Mouse (Mus musculus): ENCODE measurements around the gene Gm20441. TPM values are rescaled to one million over a fixed set of nuclear protein-coding genes. Genes with fewer than 3 reads are reported as not detected.

Gene Gm20441
- polyA plus RNA-seq, 1 experiment from 2014 or later = not detected

- CTCF ChIA-PET = interaction anchor here (0.6 to 1.9 kb wide), 9 partner anchors 11 to 187 kb away, joined by 3 to 11 read pairs (median 5); no protein-coding TSS in a partner anchor
- POLR2A ChIA-PET = interaction anchor here (0.6 to 1.6 kb wide), 8 partner anchors 11 to 166 kb away, joined by 3 to 6 read pairs (median 4); partner anchors contain the start of gene Gstt2
- peak; percentile 84 for TF ChIP-seq CTCF (IDR thresholded peaks at IDR 0.05)
- ATAC-seq = peak; percentile 20
- in situ Hi-C loops (cut with MboI; ENCODE audit: low pct_unique_long_range_greater_than_20kb) = loop anchor here (5.0 kb wide), 1 partner anchor 93 kb away; no protein-coding TSS in a partner anchor
- H3K27me3 ChIP-seq = no peaks in the 10 kb centered on the region
- DNase-seq (ENCODE audit: low read depth, low spot score) = no peak
Measured at GRCm38 (mm10) chr10:75764519-75765473, 16.0 kb downstream of the Gm20441 start.

GRCm38 (mm10) chr10:75763682-75764518 is 16.9 kb downstream of the Gm20441 start, which contains the start of gene Cabin1:
TSS of gene Cabin1 (minus strand) at chr10:75764341.
- no peaks in the 10 kb centered on the region for H3K27me3 ChIP-seq
- in situ Hi-C loops (cut with MboI; ENCODE audit: low pct_unique_long_range_greater_than_20kb) = no loop called here
- CTCF ChIA-PET = interaction anchor here (0.9 to 1.9 kb wide), 5 partner anchors 11 to 72 kb away, joined by 5 to 11 read pairs (median 5); no protein-coding TSS in a partner anchor
- POLR2A ChIA-PET = interaction anchor here (0.6 to 1.6 kb wide), 5 partner anchors 10 to 167 kb away, joined by 3 to 6 read pairs (median 4); partner anchors contain the start of gene Gstt2
- TF ChIP-seq CTCF (IDR thresholded peaks at IDR 0.05) = no peak
- ATAC-seq (peak; percentile 98), DNase-seq (ENCODE audit: low read depth, low spot score) (peak; percentile 89)

- DNase-seq (ENCODE audit: low read depth, low spot score) (no peak), ATAC-seq (no peak)
- ChIA-PET POLR2A (interaction anchor here (1.3 kb wide), 1 partner anchor 32 kb away, joined by 5 read pairs; no protein-coding TSS in a partner anchor), CTCF (interaction anchor here (1.0 kb wide), 2 partner anchors 20 to 58 kb away, joined by 3 read pairs; no protein-coding TSS in a partner anchor)
- in situ Hi-C loops (cut with MboI; ENCODE audit: low pct_unique_long_range_greater_than_20kb) = no loop called here
- TF ChIP-seq CTCF (IDR thresholded peaks at IDR 0.05) = no peak
- no peaks in the 10 kb centered on the region for H3K27me3 ChIP-seq
Measured at GRCm38 (mm10) chr10:75762413-75762812, 18.3 kb downstream of the Gm20441 start.

GRCm38 (mm10) chr10:75760311-75760710 is 20.4 kb downstream of the Gm20441 start:
- DNase-seq (ENCODE audit: low read depth, low spot score) (no peak), ATAC-seq (no peak)
- ChIA-PET CTCF (interaction anchor here (1.1 to 2.2 kb wide), 5 partner anchors 8 to 19 kb away, joined by 4 to 6 read pairs (median 5); no protein-coding TSS in a partner anchor), POLR2A (interaction anchor here (0.6 kb wide), 1 partner anchor 88 kb away, joined by 3 read pairs; no protein-coding TSS in a partner anchor)
- TF ChIP-seq CTCF (IDR thresholded peaks at IDR 0.05) = peak; percentile 43
- H3K27me3 ChIP-seq = no peaks in the 10 kb centered on the region
- in situ Hi-C loops (cut with MboI; ENCODE audit: low pct_unique_long_range_greater_than_20kb) = no loop called here

- in situ Hi-C loops (cut with MboI; ENCODE audit: low pct_unique_long_range_greater_than_20kb) = no loop called here
- no peak for TF ChIP-seq CTCF (IDR thresholded peaks at IDR 0.05)
- no peak for DNase-seq (ENCODE audit: low read depth, low spot score)
- no peaks in the 10 kb centered on the region for H3K27me3 ChIP-seq
- ATAC-seq = no peak
- POLR2A ChIA-PET = no interaction called here
- CTCF ChIA-PET = no interaction called here
Measured at GRCm38 (mm10) chr10:75756719-75757118, 24.0 kb downstream of the Gm20441 start.

GRCm38 (mm10) chr10:75744017-75744416 is 36.7 kb downstream of the Gm20441 start:
- ChIA-PET CTCF (interaction anchor here (0.8 to 3.3 kb wide), 12 partner anchors 8 to 208 kb away, joined by 3 to 13 read pairs (median 6); no protein-coding TSS in a partner anchor), POLR2A (no interaction called here)
- TF ChIP-seq CTCF (IDR thresholded peaks at IDR 0.05) = peak; percentile 89
- in situ Hi-C loops (cut with MboI; ENCODE audit: low pct_unique_long_range_greater_than_20kb) = loop anchor here (5.0 kb wide), 2 partner anchors 113 to 208 kb away; partner anchors contain the start of gene Gm5134
- no peak for DNase-seq (ENCODE audit: low read depth, low spot score)
- no peak for ATAC-seq
- no peaks in the 10 kb centered on the region for H3K27me3 ChIP-seq

- ChIA-PET POLR2A (no interaction called here), CTCF (interaction anchor here (0.6 to 3.3 kb wide), 12 partner anchors 9 to 114 kb away, joined by 3 to 13 read pairs (median 6); no protein-coding TSS in a partner anchor)
- no peak for ATAC-seq
- TF ChIP-seq CTCF (IDR thresholded peaks at IDR 0.05) = no peak
- in situ Hi-C loops (cut with MboI; ENCODE audit: low pct_unique_long_range_greater_than_20kb) = loop anchor here (5.0 kb wide), 2 partner anchors 114 to 209 kb away; partner anchors contain the start of gene Gm5134
- H3K27me3 ChIP-seq = no peaks in the 10 kb centered on the region
- DNase-seq (ENCODE audit: low read depth, low spot score) = no peak
Measured at GRCm38 (mm10) chr10:75743369-75743768, 37.4 kb downstream of the Gm20441 start.

GRCm38 (mm10) chr10:75740866-75741265 is 39.9 kb downstream of the Gm20441 start:
- H3K27me3 ChIP-seq = no peaks in the 10 kb centered on the region
- no peak for TF ChIP-seq CTCF (IDR thresholded peaks at IDR 0.05)
- ChIA-PET CTCF (interaction anchor here (1.2 to 3.7 kb wide), 5 partner anchors 20 to 211 kb away, joined by 3 to 13 read pairs (median 5); no protein-coding TSS in a partner anchor), POLR2A (no interaction called here)
- in situ Hi-C loops (cut with MboI; ENCODE audit: low pct_unique_long_range_greater_than_20kb) = loop anchor here (5.0 kb wide), 2 partner anchors 116 to 211 kb away; partner anchors contain the start of gene Gm5134
- DNase-seq (ENCODE audit: low read depth, low spot score) = no peak
- no peak for ATAC-seq

GRCm38 (mm10) chr10:75725449-75725848 is 55.3 kb downstream of the Gm20441 start:
- no peak for DNase-seq (ENCODE audit: low read depth, low spot score)
- in situ Hi-C loops (cut with MboI; ENCODE audit: low pct_unique_long_range_greater_than_20kb) = no loop called here

More at GRCm38 (mm10) chr10:75725449-75725848, 55.3 kb downstream of the Gm20441 start:
- CTCF ChIA-PET = interaction anchor here (1.1 to 1.3 kb wide), 3 partner anchors 10 to 30 kb away, joined by 3 to 4 read pairs (median 4); no protein-coding TSS in a partner anchor
- TF ChIP-seq CTCF (IDR thresholded peaks at IDR 0.05) = no peak
- no peaks in the 10 kb centered on the region for H3K27me3 ChIP-seq
- POLR2A ChIA-PET = interaction anchor here (0.6 kb wide), 1 partner anchor 22 kb away, joined by 5 read pairs; no protein-coding TSS in a partner anchor
- ATAC-seq = no peak

Other genes starting within 250 kb of the Gm20441 start
- 2.0 TPM for gene Lrrc75b, start 220.6 kb downstream of the Gm20441 start, polyA plus RNA-seq (2021)
- gene Ggt1, start 219.3 kb downstream of the Gm20441 start, polyA plus RNA-seq (2021) = 2.1 TPM
- gene Ggt5, start 191.6 kb downstream of the Gm20441 start, polyA plus RNA-seq (2021) = not detected
- 0.15 TPM for gene Susd2, start 136.9 kb downstream of the Gm20441 start, polyA plus RNA-seq (2021)
- 40.7 TPM for gene Cabin1, start 16.6 kb downstream of the Gm20441 start, polyA plus RNA-seq (2021)
- gene Ddt, start 7.5 kb downstream of the Gm20441 start, polyA plus RNA-seq (2021) = 128 TPM
- gene Gstt3, start 460 bp upstream of the Gm20441 start, polyA plus RNA-seq (2021) = 0.03 TPM
- gene Gstt1, start 17.6 kb upstream of the Gm20441 start, polyA plus RNA-seq (2021) = 0.45 TPM
- gene Gstt4, start 41.6 kb upstream of the Gm20441 start, polyA plus RNA-seq (2021) = not detected
- gene Gstt2, start 56.5 kb upstream of the Gm20441 start, polyA plus RNA-seq (2021) = 0.35 TPM
- gene Mif, start 79.3 kb upstream of the Gm20441 start, polyA plus RNA-seq (2021) = 592 TPM
- gene Derl3, start 112.5 kb upstream of the Gm20441 start, polyA plus RNA-seq (2021) = 1.1 TPM
- gene Smarcb1, start 140.7 kb upstream of the Gm20441 start, polyA plus RNA-seq (2021) = 107 TPM
- 362 TPM for gene Chchd10, start 152.2 kb upstream of the Gm20441 start, polyA plus RNA-seq (2021)
- 67.8 TPM for gene Mmp11, start 155.5 kb upstream of the Gm20441 start, polyA plus RNA-seq (2021)
- gene Gm867, start 159.7 kb upstream of the Gm20441 start, polyA plus RNA-seq (2021) = 0.05 TPM
- not detected for gene Vpreb3, start 162.1 kb upstream of the Gm20441 start, polyA plus RNA-seq (2021)
- not detected for gene Gm5134, start 173.6 kb upstream of the Gm20441 start, polyA plus RNA-seq (2021)

Data from Patski (cell line).